Mouse (Mus musculus): ENCODE data around the gene Usp40. TPM values are rescaled to one million over a fixed set of nuclear protein-coding genes. Genes with fewer than 3 reads are reported as not detected.

Gene Usp40
- 18.5 TPM for polyA plus RNA-seq (2015; fragmentation: Illumina TruSeq; extraction: RNeasy Lipid Tissue Mini Kit (QIAGEN cat#74804); ENCODE audit: insufficient read depth, low replicate concordance)

DNA sequence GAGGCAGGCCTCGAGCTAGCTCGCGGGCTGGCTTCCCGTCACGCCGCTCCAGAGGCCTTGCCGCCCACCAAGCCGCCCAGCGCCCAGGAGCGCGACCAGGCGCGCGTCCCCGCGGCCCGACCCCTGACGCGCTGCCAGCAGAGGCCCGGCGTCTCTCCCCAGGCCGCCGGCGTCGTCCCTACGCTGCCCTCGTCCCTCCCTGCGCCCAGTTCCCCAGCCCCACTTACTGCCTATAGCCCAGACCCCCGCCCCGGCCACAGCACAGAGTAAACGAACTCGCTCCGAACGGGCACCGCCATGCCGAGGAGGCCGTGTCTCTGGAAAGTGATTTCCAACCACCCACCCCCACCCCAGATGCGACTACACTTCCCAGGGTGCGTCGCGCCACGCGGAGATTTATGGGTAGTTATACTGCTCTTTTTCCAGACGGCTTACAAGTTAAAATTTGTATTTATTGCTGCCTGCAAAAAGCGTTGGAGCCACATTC, at the start of gene Usp40:
Gene Usp40 (minus strand): TSS at position 341 of the 487 bp plus-strand sequence.

GRCm38 (mm10) chr1:88055088-88055487, 46.7 kb upstream of the Usp40 start, which contains the start of gene Ugt1a10:
Ugt1a10 (plus strand) TSS chr1:88055388.

Other genes with a start within 250 kb of the Usp40 start
- gene Sag, start 204.9 kb downstream of the Usp40 start, polyA plus RNA-seq (2015; fragmentation: Illumina TruSeq; extraction: RNeasy Lipid Tissue Mini Kit (QIAGEN cat#74804); ENCODE audit: insufficient read depth, low replicate concordance) = 1.8 TPM
- gene Dgkd, start 155.3 kb downstream of the Usp40 start, polyA plus RNA-seq (2015; fragmentation: Illumina TruSeq; extraction: RNeasy Lipid Tissue Mini Kit (QIAGEN cat#74804); ENCODE audit: insufficient read depth, low replicate concordance) = 184 TPM
- not detected for gene Ugt1a10, start 46.8 kb upstream of the Usp40 start, polyA plus RNA-seq (2015; fragmentation: Illumina TruSeq; extraction: RNeasy Lipid Tissue Mini Kit (QIAGEN cat#74804); ENCODE audit: insufficient read depth, low replicate concordance)
- not detected for gene Ugt1a9, start 62.2 kb upstream of the Usp40 start, polyA plus RNA-seq (2015; fragmentation: Illumina TruSeq; extraction: RNeasy Lipid Tissue Mini Kit (QIAGEN cat#74804); ENCODE audit: insufficient read depth, low replicate concordance)
- gene Ugt1a8, start 79.3 kb upstream of the Usp40 start, polyA plus RNA-seq (2015; fragmentation: Illumina TruSeq; extraction: RNeasy Lipid Tissue Mini Kit (QIAGEN cat#74804); ENCODE audit: insufficient read depth, low replicate concordance) = not detected
- 6.8 TPM for gene Ugt1a7c, start 86.5 kb upstream of the Usp40 start, polyA plus RNA-seq (2015; fragmentation: Illumina TruSeq; extraction: RNeasy Lipid Tissue Mini Kit (QIAGEN cat#74804); ENCODE audit: insufficient read depth, low replicate concordance)
- gene Ugt1a6b, start 94.7 kb upstream of the Usp40 start, polyA plus RNA-seq (2015; fragmentation: Illumina TruSeq; extraction: RNeasy Lipid Tissue Mini Kit (QIAGEN cat#74804); ENCODE audit: insufficient read depth, low replicate concordance) = 0.46 TPM
- 1.9 TPM for gene Ugt1a6a, start 126.3 kb upstream of the Usp40 start, polyA plus RNA-seq (2015; fragmentation: Illumina TruSeq; extraction: RNeasy Lipid Tissue Mini Kit (QIAGEN cat#74804); ENCODE audit: insufficient read depth, low replicate concordance)
- gene Ugt1a5, start 157.5 kb upstream of the Usp40 start, polyA plus RNA-seq (2015; fragmentation: Illumina TruSeq; extraction: RNeasy Lipid Tissue Mini Kit (QIAGEN cat#74804); ENCODE audit: insufficient read depth, low replicate concordance) = 0.15 TPM
- gene Ugt1a2, start 192.1 kb upstream of the Usp40 start, polyA plus RNA-seq (2015; fragmentation: Illumina TruSeq; extraction: RNeasy Lipid Tissue Mini Kit (QIAGEN cat#74804); ENCODE audit: insufficient read depth, low replicate concordance) = 0.15 TPM
- gene Dnajb3, start 197.2 kb upstream of the Usp40 start, polyA plus RNA-seq (2015; fragmentation: Illumina TruSeq; extraction: RNeasy Lipid Tissue Mini Kit (QIAGEN cat#74804); ENCODE audit: insufficient read depth, low replicate concordance) = 1.2 TPM
- 0.14 TPM for gene Ugt1a1, start 203.4 kb upstream of the Usp40 start, polyA plus RNA-seq (2015; fragmentation: Illumina TruSeq; extraction: RNeasy Lipid Tissue Mini Kit (QIAGEN cat#74804); ENCODE audit: insufficient read depth, low replicate concordance)
- gene Mroh2a, start 218.4 kb upstream of the Usp40 start, polyA plus RNA-seq (2015; fragmentation: Illumina TruSeq; extraction: RNeasy Lipid Tissue Mini Kit (QIAGEN cat#74804); ENCODE audit: insufficient read depth, low replicate concordance) = 0.28 TPM

All from spleen, adult 10 weeks (tissue).